In genomic region chr3:88621537-88622112, GRCm38 (mm10) we compare ENCODE assay signal across 1 mouse cellular context.
TF ChIP-seq lines count a peak whose summit lies in the region.

No protein-coding gene starts in this region.

TF ChIP-seq in MEL, 35 proteins besides CTCF, POLR2A, EP300 and RAD21 (continued from another document):
- TF ChIP-seq RCOR1 (IDR thresholded peaks at IDR 0.05; ENCODE audit: low read depth, low read length), result 0 out of 2 replicates have a peak, but pooled peaks have one; percentile 14
